Mouse (Mus musculus) CH12.LX (cell line): Measurements from ENCODE around the gene Tnfsf12. TPM values are rescaled to one million over a fixed set of nuclear protein-coding genes. Genes with fewer than 3 reads are reported as not detected.

ENCODE experiments used
- DNase-seq: peaks from one replicate; pipeline ENCODE4 v3.0.0-alpha.2; 2013; ENCODE audit errors: extremely low read depth
- H3K27ac ChIP-seq: 2 replicates; pipeline ENCODE4 v1.5.1; 2012; ENCODE audit warnings: low read depth, mild to moderate bottlenecking, control low read depth, moderate library complexity; ENCODE audit not compliant: insufficient read depth
- H3K27me3 ChIP-seq: replicated peaks from 2 replicates; pipeline ENCODE3; 2012; ENCODE audit warnings: inconsistent platforms
- H3K36me3 ChIP-seq, 2 experiments: replicated peaks in 1 of 2; 2 replicates each; pipeline versions ENCODE3 to v1.6.1; 2012; ENCODE audit warnings: inconsistent platforms in 1 of 2, low read length in 1 of 2, mild to moderate bottlenecking in 1 of 2, mixed read lengths in 1 of 2, moderate library complexity in 1 of 2; ENCODE audit not compliant: control insufficient read depth in 1 of 2, insufficient read depth in 1 of 2
- H3K4me1 ChIP-seq, 2 experiments: 2 replicates each; pipeline ENCODE4 v1.6.1; 2012; ENCODE audit warnings: inconsistent platforms in 1 of 2, moderate library complexity in 1 of 2; ENCODE audit not compliant: insufficient read depth in 2 of 2, control insufficient read depth in 1 of 2
- H3K4me2 ChIP-seq: 2 replicates; pipeline ENCODE4 v1.6.1; 2012; ENCODE audit warnings: low read depth, mild to moderate bottlenecking, control low read depth; ENCODE audit not compliant: poor library complexity, insufficient read depth, severe bottlenecking
- H3K4me3 ChIP-seq, 3 experiments: fragments of 150-350 bp in 1 of 3; sonication (generic) in 1 of 3; replicated peaks in 1 of 3; 2 replicates each; pipeline versions ENCODE3 to v1.5.1; 2011 to 2012; ENCODE audit warnings: low read depth in 2 of 3, low read length in 2 of 3, mild to moderate bottlenecking in 2 of 3, moderate library complexity in 2 of 3, control low read depth in 1 of 3, improper control_type of control experiment in 1 of 3, inconsistent platforms in 1 of 3, mixed read lengths in 1 of 3; ENCODE audit not compliant: poor library complexity in 1 of 3
- H3K79me2 ChIP-seq: replicated peaks from 2 replicates; pipeline ENCODE4 v1.6.1; 2012; ENCODE audit warnings: mild to moderate bottlenecking, moderate library complexity; ENCODE audit not compliant: control insufficient read depth, poor library complexity, insufficient read depth, severe bottlenecking; ENCODE audit errors: extremely low read depth
- H3K9ac ChIP-seq: 2 replicates; pipeline ENCODE4 v1.6.1; 2012; ENCODE audit warnings: low read depth, mild to moderate bottlenecking, control low read depth, moderate library complexity; ENCODE audit not compliant: insufficient read depth
- H3K9me3 ChIP-seq: replicated peaks from 2 replicates; pipeline ENCODE3; 2012; ENCODE audit warnings: low read length, inconsistent platforms, mixed read lengths
- BHLHE40 ChIP-seq: IDR thresholded peaks from 2 replicates; pipeline ENCODE4 v1.6.1; 2011; ENCODE audit warnings: mild to moderate bottlenecking, low read depth, low read length, improper control_type of control experiment
- CHD1 ChIP-seq: IDR thresholded peaks from 2 replicates; pipeline ENCODE4 v1.6.1; 2012; ENCODE audit warnings: low read depth, low read length, improper control_type of control experiment, inconsistent platforms
- IRF4 ChIP-seq: IDR thresholded peaks from 2 replicates; pipeline ENCODE4 v1.6.1; 2014; ENCODE audit warnings: low read depth, mild to moderate bottlenecking, inconsistent platforms, low read length, improper control_type of control experiment
- JUND ChIP-seq: conservative IDR thresholded peaks from 2 replicates; pipeline ENCODE4 v1.6.1; 2011; ENCODE audit warnings: low read depth, low read length, improper control_type of control experiment
- MAX ChIP-seq: IDR thresholded peaks from 2 replicates; pipeline ENCODE4 v1.6.1; 2011; ENCODE audit warnings: low read length, improper control_type of control experiment
- MAZ ChIP-seq: IDR thresholded peaks from 2 replicates; pipeline ENCODE4 v1.6.1; 2012; ENCODE audit warnings: low read depth, mild to moderate bottlenecking, inconsistent platforms, low read length, improper control_type of control experiment, moderate library complexity
- MYC ChIP-seq: IDR thresholded peaks from 2 replicates; pipeline ENCODE4 v1.6.1; 2011; ENCODE audit warnings: low read depth, mild to moderate bottlenecking, improper control_type of control experiment, low read length
- NELFE ChIP-seq: IDR thresholded peaks from 2 replicates; pipeline ENCODE4 v1.6.1; 2011; ENCODE audit warnings: low read depth, low read length, improper control_type of control experiment
- NRF1 ChIP-seq: IDR thresholded peaks from 2 replicates; pipeline ENCODE4 v1.6.1; 2014; ENCODE audit warnings: low read depth, mild to moderate bottlenecking, inconsistent platforms, low read length, improper control_type of control experiment, moderate library complexity
- RAD21 ChIP-seq: IDR thresholded peaks from 2 replicates; pipeline ENCODE4 v1.6.1; 2011; ENCODE audit warnings: low read depth, mild to moderate bottlenecking, low read length, improper control_type of control experiment, moderate library complexity
- UBTF ChIP-seq: IDR thresholded peaks from 2 replicates; pipeline ENCODE4 v1.6.1; 2012; ENCODE audit warnings: low read depth, mild to moderate bottlenecking, inconsistent platforms, low read length, improper control_type of control experiment, moderate library complexity
- USF1 ChIP-seq: IDR thresholded peaks from 2 replicates; pipeline ENCODE4 v1.6.1; 2014; ENCODE audit warnings: low read depth, mild to moderate bottlenecking, inconsistent platforms, low read length, improper control_type of control experiment
- ZC3H11A ChIP-seq: IDR thresholded peaks from 2 replicates; pipeline ENCODE4 v1.6.1; 2012; ENCODE audit warnings: low read depth, mild to moderate bottlenecking, inconsistent platforms, low read length, improper control_type of control experiment
- dilution Hi-C: fragments of 300-500 bp; cut with MboI; formaldehyde crosslinking; loops from 2 replicates; pipeline ENCODE4 v1.14.3; 2020; ENCODE audit warnings: low sequenced_read_pairs; ENCODE audit not compliant: extremely low pct_unique_long_range_greater_than_20kb, extremely low pct_ligation_motif_present
- in situ Hi-C: fragments of 300-500 bp; cut with MboI; formaldehyde crosslinking; loops from 3 replicates; pipeline ENCODE4 v1.14.3; 2019; ENCODE audit warnings: low sequenced_read_pairs, low pct_ligation_motif_present, low pct_unique_long_range_greater_than_20kb, mixed read lengths
- polyA plus RNA-seq: library from polyadenylated mRNA; unstranded; fragments of >175 nt; gene quantifications from 2 replicates; pipeline ENCODE4 v1.2.1, GENCODE M21; 2012; ENCODE audit warnings: low read depth; ENCODE audit not compliant: insufficient read length
- total RNA-seq, 2 experiments: library from RNA; depleted of rRNA; stranded (reverse); fragments of 300-350 nt in 1 of 2; fragments of >200 nt in 1 of 2; gene quantifications; 2 replicates each; pipeline ENCODE4 v1.2.3; 2012 to 2014

The Tnfsf12 gene
- total and polyA plus RNA-seq, 3 experiments = not detected

DNA sequence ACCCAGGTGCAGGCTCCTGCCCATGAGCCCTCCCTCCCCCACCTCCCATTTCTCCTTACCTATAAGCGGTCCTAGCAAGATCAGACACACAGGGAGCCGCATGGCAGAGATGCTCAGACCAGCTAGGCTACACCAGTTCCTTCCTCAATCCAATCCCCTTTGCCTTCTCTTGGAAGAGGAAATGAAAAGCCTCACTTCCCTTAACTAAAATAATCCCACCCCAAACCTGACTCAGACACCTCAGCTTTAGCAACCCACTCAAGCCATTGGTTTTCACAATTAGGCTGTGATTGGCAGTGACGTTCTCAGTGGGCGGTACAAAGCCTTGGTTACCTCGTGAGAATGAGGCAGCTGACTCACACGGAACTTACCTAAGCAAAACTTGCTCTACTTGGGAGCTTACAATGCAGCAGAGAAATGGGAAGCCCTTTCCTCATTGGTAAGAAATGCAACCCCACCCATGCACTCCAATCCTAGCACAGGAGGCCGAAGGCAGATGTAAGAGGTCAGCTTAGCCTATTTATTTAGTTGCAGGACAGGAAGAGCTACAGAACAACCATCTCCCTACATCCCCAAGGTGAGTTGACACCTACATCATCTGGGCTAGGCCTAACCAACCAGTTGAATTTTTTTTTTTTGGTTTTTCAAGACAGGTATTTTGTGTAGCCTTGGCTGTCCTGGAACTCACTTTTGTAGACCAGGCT lies 29.5 kb downstream of the Tnfsf12 start, which contains the start of gene Cd68 (continued):
- TF ChIP-seq ZC3H11A (no peak), UBTF (no peak), MYC (peak; percentile 88), USF1 (peak; percentile 36), JUND (no peak), CHD1 (peak; percentile 34; the same call in 1 of the 2 replicates), NRF1 (0 out of 2 replicates have a peak, but pooled peaks have one; percentile 7), RAD21 (no peak)
- TF ChIP-seq, all 38 proteins: peak for 27

DNA sequence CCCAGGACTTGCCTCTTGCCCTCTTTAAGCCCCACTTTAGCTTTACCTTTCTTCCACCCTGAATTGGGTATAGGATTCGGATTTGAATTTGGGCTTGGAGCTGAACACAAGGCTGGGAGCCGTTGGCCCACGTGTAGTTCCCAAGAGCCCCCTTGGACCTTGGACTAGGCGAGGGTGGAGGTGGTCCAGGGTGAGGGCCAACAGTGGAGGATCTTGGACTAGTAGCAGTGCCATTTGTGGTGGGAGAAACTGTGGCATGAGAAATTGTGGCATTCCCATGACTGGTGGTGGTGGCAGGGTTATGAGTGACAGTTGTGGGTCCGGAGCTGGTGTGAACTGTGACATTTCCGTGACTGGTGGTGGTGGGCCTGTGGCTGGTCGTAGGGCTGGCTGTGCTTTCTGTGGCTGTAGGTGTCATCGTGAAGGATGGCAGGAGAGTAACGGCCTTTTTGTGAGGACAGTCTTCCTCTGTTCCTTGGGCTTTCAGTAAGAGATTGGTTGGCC lies 30.1 kb downstream of the Tnfsf12 start:
- peak overlapping the region; percentile 42 to 70 (median 66) for H3K4me3 ChIP-seq
- in situ Hi-C loops = no loop called here

DNA sequence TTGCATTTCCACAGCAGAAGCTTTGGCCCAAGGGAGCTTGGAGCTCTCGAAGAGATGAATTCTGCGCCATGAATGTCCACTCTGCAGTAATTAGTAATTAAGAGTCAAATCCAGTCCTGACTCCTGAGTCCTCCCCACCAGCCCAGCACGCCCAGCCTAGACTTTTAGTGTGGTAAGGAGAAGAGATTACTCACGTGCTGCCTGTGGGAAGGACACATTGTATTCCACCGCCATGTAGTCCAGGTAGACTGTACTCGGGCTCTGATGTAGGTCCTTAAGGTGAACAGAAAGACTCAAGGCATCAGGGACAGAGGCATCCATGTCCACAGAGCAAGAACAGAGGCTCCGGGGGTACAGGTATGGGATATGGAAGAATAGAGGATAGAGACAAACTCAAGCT lies 30.8 kb downstream of the Tnfsf12 start:
- H3K27ac ChIP-seq = peak overlapping the region; percentile 95
- no peaks in the 10 kb centered on the region for H3K27me3 ChIP-seq
- no peaks in the 10 kb centered on the region for H3K9me3 ChIP-seq
- H3K4me2 ChIP-seq = peak overlapping the region; percentile 65; the same call in 1 of the 2 replicates
- peaks cover 24 to 76% of the 10 kb centered on the region in 2 experiments for H3K4me1 ChIP-seq
- TF ChIP-seq BHLHE40 = peak; percentile 40; the same call in 1 of the 2 replicates
- no peak for TF ChIP-seq MAZ
- peak overlapping the region; percentile 4; the same call in 1 of the 2 replicates for H3K9ac ChIP-seq
- DNase-seq = no peak
- in situ Hi-C loops (no loop called here), dilution Hi-C loops (no loop called here)
- H3K36me3 ChIP-seq = peaks cover 38 to 55% of the 10 kb centered on the region in 2 experiments
- peak overlapping the region; percentile 0 to 70 (median 66) for H3K4me3 ChIP-seq
- H3K79me2 ChIP-seq = peaks cover 49% of the 10 kb centered on the region

More for the DNA sequence above, 30.1 kb downstream of the Tnfsf12 start:
- no peak for DNase-seq
- H3K9ac ChIP-seq = 0 out of 2 replicates have a peak overlapping the region, but pooled peaks have one; percentile 6
- peak overlapping the region; percentile 95 for H3K27ac ChIP-seq
- H3K4me1 ChIP-seq = peaks cover 25 to 74% of the 10 kb centered on the region in 2 experiments
- H3K4me2 ChIP-seq = 0 out of 2 replicates have a peak overlapping the region, but pooled peaks have one; percentile 65
- TF ChIP-seq MAX = no peak; the same call in 1 of the 2 replicates
- TF ChIP-seq CHD1 = 0 out of 2 replicates have a peak, but pooled peaks have one; percentile 55
- no peak for TF ChIP-seq IRF4
- TF ChIP-seq NRF1 = no peak
- no peak for TF ChIP-seq BHLHE40
- TF ChIP-seq NELFE = 0 out of 2 replicates have a peak, but pooled peaks have one; percentile 25
- dilution Hi-C loops = no loop called here
- H3K79me2 ChIP-seq = peaks cover 50% of the 10 kb centered on the region
- H3K36me3 ChIP-seq = peaks cover 44 to 55% of the 10 kb centered on the region in 2 experiments
- no peaks in the 10 kb centered on the region for H3K27me3 ChIP-seq
- no peaks in the 10 kb centered on the region for H3K9me3 ChIP-seq
